Mouse (Mus musculus) left cerebral cortex, adult 11 months (tissue): ENCODE measurements around the gene Gm20388.

Experiments used
- DNase-seq: peaks from one replicate; pipeline ENCODE4 v3.0.0; 2022; ENCODE audit warnings: low spot score

Gene Gm20388

GRCm38 (mm10) chr8:124379289-124379688 lies 4468.6 kb downstream of the Gm20388 start:
- DNase-seq, result no peak

- DNase-seq, result no peak
Observed at GRCm38 (mm10) chr8:124382235-124382634, 4471.6 kb downstream of the Gm20388 start.

GRCm38 (mm10) chr8:124384336-124384735 lies 4473.7 kb downstream of the Gm20388 start:
- no peak for DNase-seq

GRCm38 (mm10) chr8:124386225-124386899 lies 4475.7 kb downstream of the Gm20388 start:
- DNase-seq, result peak; percentile 61

GRCm38 (mm10) chr8:124389495-124389894 lies 4478.9 kb downstream of the Gm20388 start:
- peak; percentile 84 for DNase-seq

- DNase-seq, result no peak
Observed at GRCm38 (mm10) chr8:124391191-124391590, 4480.6 kb downstream of the Gm20388 start.

GRCm38 (mm10) chr8:124392271-124393012 lies 4481.8 kb downstream of the Gm20388 start:
- no peak for DNase-seq

GRCm38 (mm10) chr8:124393013-124393412 lies 4482.4 kb downstream of the Gm20388 start:
- no peak for DNase-seq

- DNase-seq, result no peak
Observed at GRCm38 (mm10) chr8:124393927-124394326, 4483.3 kb downstream of the Gm20388 start.

GRCm38 (mm10) chr8:124394951-124395350 lies 4484.3 kb downstream of the Gm20388 start:
- DNase-seq, result no peak
